Mouse (Mus musculus): Measurements from ENCODE around the gene Rcbtb2. TPM values are rescaled to one million over a fixed set of nuclear protein-coding genes. Genes with fewer than 3 reads are reported as not detected.
"Not testable (repeated sequence)": the region's sequence is repeated elsewhere in the genome, so short reads cannot be mapped to it uniquely, and the experiment has no call there.

Gene Rcbtb2
- total RNA-seq (2021), result 10 to 100 TPM; 17.7 to 23.4 TPM
- long read RNA-seq, experiment 1, partial matches to known transcripts, result 3 of 19 reads
- long read RNA-seq, experiment 1, other reads (novel, unspliced or antisense), result 11 of 19 reads
- long read RNA-seq, experiment 2, transcript Rcbtb2-209 (15 exons, 3,531 nt), result major isoform, 7 of 28 reads
- long read RNA-seq, experiment 2, partial matches to known transcripts, result 0 of 28 reads
- long read RNA-seq, experiment 2, other reads (novel, unspliced or antisense), result 20 of 28 reads

DNA sequence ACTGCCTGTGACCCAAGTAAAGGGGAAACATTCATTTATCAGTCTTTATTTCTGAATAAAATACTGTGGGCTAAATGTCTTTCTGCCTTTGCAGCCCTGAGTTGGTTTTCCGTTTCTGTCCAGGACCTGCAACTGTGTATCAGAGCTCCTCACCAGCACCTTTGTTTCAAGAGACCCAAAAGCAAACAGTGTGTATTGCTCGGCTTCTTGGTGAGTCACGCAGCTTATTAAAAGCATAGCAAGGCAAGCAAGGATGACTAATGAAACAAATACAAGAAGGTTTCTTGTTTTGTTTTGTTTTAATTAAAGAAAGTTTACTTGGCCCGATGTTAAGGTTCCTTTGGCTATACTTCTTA lies at the start of gene Rcbtb2:
Gene Rcbtb2, plus strand, starts transcription at position 115 of the 356 bp plus-strand sequence.
- no peak for DNase-seq
- intact Hi-C loops (cut with DNase I; ENCODE audit: low total_unique reads), result no loop called here

DNA sequence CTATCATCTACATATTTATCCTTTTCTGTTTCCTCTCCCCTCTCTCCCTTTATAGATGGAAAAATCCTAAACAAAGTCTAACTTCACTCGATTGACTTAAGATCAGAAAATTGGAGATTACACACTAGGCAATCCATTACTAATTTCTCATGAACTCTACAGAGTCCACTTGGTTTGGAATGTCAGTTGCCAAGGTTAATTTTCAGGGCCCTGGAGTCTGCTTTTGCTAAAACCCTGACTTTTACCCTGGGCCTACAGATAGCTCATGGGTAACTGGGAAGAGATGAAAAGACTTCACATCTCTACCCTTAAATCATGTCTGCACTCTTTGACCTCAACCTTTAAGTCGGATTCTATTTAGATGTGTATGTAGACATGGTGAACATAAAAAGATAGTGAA lies 39.3 kb upstream of the Rcbtb2 start:
- no peak for DNase-seq
- intact Hi-C loops (cut with DNase I; ENCODE audit: low total_unique reads), result no loop called here

DNA sequence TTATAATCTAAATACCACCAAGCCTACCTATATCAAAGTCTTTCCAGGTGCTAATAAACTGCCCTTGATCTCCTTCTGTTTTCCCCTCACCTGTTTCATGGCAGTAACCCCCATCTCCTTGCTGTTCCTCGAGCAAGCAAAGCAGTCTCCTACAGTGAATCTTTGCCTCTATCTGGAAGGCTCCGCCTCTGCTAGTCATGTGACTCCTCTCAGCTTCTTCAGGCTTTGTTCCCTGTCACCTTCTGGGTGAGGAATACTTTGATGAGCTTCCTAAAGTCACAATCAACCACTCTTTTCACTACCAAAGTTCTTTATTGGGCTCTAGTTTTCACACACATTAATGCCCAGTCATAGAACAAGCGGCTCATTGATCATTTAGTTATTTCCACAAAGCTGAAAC lies 36.4 kb upstream of the Rcbtb2 start:
- intact Hi-C loops (cut with DNase I; ENCODE audit: low total_unique reads), result no loop called here
- DNase-seq, result no peak

DNA sequence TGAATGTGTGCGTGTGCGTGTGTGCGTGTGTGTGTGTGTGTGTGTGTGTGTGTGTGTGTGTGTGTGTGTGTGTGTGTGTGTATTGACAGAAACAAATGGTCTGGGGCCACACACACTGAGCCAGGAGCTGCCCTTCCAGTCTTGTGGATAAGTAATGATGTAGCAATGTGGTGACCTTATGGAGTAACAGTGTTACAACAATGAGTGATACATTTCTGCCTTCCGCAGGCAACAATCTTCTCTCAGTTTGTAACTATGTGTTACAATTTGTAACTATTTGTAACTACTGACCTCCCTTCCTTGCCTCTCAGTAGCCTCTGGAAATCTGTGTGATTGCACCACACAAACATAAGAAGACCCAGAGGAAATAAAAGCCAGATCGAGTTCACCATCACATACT lies 35.6 kb upstream of the Rcbtb2 start:
- intact Hi-C loops (cut with DNase I; ENCODE audit: low total_unique reads), result no loop called here
- no peak for DNase-seq

DNA sequence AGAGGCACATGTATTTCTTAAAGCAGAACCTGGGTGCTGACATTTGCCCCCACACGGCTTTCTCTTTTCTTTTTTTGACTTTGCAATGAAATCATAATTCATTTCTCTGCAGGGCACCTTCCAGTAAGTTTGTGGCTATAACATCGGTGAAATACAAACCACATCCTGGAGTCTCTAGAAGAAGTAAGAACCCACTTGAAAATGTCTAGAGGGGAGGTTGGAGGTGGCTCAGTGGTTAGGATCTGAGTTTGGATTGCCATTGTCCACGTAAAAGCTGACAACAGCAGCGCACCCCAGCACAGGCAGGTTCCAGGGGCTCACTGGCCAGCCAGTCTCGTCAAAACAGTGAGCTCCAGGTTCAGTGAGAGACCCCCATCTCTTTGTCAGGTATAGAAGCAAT lies 35.1 kb upstream of the Rcbtb2 start:
- no peak for DNase-seq
- intact Hi-C loops (cut with DNase I; ENCODE audit: low total_unique reads), result no loop called here

DNA sequence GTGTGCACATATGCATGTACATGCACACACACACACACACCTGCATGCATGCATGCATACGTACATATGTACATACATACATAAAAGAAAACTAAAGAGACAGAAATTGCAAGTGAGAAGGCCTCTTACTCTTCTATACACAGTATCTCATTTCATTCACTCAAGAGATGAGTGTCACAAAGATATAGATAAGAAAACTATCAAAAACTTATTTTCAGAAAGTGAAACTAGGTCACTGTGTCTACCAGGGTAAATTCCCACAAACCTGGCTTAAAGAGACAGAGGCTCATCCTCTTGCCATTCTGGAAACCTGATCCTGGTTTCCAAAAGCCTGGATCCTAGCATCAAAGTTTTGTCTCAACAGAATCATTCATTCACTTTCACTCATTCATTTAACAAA lies 34.6 kb upstream of the Rcbtb2 start:
- no peak for DNase-seq
- intact Hi-C loops (cut with DNase I; ENCODE audit: low total_unique reads), result no loop called here

DNA sequence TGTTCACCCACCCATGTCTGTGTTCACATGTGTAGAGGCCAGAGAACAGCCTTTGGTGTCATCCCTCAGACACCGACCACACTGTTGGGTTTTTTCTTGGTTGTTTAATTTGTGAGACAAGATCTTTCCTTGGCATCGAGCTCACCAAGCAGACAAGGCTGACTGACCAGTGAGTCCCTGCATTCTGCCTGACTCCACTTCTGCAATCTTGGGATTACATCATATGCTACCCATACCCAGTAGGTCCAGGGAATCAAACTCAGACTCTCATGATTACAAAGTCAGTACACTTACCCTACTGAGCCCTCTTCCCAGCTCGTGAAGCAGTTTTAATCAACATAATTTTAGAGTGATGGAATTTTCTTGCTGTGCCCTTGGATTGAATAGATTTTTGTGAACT lies 30.0 kb upstream of the Rcbtb2 start:
- intact Hi-C loops (cut with DNase I; ENCODE audit: low total_unique reads), result no loop called here
- no peak for DNase-seq

DNA sequence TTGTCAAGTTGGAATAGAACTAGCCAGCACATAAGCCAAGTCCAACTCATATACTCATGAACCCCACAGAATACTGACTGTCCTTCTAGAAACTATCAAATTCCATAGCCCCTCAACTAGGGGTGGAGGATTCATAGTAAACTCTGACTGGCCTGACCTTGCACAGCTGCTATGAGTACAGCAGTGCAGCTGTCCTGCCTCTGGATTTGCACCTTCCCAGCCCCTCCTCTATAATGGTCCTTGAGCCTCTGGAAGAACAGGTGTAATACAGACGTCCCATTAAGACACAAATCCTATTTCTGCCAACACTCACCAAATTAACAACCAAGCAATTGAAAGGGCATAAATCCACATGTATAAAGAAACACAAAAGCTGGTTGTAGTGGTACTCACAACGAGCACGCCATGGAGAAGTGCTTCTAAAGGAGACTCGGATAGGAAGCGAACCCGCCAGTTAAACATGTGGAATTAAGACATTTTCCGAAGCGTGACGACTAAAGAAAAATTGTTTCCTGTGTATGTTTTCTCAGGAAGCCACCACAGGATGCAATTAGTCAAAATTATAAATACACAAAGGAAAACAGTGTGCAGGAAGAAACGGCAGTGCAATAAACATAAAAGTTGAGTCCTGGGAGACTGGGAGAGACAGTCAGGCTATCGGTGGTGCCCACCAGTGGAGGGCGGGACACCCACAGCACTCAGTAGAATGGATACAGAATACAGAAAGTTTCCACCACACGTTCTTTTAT lies 27.9 kb upstream of the Rcbtb2 start:
- intact Hi-C loops (cut with DNase I; ENCODE audit: low total_unique reads), result no loop called here

DNA sequence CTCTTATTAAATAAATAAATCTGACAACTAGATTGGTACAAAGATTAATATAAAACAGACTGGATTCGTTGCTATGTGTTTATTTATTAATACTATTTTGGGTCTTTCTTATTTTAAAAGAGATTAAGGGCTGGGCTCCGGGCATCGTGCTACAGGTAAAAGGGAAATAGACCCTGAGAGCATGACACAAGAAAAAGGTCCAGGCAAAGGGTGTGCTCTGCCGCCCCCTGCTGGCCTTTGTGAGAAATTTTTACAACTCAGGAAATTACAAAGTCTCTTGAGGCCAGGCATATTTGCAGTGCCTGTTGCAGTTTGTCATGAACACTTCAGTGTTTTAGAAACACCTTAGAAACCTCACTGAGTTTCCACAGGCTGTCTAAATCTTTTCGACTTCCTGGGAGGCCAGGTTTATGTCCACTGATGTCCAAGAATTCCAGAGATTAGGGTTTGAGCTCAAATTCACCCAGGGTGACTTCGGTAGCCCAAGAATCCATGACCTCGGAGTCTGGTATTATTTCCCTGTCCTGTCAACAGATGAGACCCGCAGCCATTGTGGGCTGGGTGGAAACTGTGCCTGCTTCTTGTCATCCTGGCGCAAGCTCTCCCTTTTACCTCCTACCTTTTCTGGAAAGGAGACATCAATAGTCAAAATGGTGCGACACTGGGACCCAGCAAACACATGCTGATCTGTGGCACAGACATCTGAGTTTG lies 24.0 kb upstream of the Rcbtb2 start:
- no peak for DNase-seq

More for the DNA sequence above, 27.9 kb upstream of the Rcbtb2 start:
- DNase-seq, result no peak

DNA sequence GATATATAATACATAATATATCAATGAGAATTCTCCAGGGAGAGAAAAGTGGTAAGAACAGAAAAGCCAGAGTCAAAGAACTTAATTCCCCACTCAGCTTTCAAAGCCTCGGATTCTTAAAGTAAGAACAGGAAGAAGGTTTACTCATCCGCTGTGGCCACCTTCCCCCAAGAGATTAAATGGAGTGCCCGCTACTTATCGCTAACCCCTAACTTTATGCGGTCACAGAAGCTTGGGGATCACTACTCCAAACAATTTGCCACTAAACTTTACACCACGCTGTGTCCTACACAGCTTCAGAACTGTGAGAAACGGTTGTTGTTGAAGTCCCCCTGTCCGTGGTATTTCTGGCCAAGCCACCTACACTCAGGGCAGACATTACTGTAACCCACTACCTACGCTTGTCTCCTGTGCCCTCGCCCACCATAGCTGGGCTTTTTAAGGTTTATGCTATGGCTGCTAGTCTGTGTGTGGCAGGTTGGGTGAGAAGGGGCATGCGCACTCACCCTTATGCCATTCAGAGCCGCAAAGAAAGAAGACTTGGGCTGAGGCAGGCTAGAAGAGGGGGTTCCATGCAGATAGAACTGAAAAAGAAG lies 20.5 kb upstream of the Rcbtb2 start:
- intact Hi-C loops (cut with DNase I; ENCODE audit: low total_unique reads), result no loop called here
- no peak for DNase-seq

More for the DNA sequence above, 24.0 kb upstream of the Rcbtb2 start:
- intact Hi-C loops (cut with DNase I; ENCODE audit: low total_unique reads), result no loop called here

DNA sequence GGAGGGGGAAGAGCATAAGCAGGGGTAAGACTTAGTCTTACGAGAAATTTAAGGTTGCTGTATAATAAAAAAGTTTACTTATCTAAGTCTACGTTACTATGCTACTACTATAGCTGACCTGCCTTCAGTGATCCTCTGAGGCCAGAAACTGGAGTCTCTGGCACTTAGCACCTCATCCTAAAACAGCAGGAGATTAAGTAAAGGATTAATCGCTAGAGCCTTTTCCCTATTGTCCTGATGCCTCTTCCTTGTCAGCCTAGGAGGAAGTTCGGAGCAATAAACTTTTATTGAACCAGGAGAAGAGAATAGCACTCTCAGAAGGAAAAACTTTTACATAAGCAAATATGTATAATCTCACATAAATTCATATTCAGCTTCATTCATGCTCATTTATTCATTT lies 19.9 kb upstream of the Rcbtb2 start:
- intact Hi-C loops (cut with DNase I; ENCODE audit: low total_unique reads), result not testable (repeated sequence)

DNA sequence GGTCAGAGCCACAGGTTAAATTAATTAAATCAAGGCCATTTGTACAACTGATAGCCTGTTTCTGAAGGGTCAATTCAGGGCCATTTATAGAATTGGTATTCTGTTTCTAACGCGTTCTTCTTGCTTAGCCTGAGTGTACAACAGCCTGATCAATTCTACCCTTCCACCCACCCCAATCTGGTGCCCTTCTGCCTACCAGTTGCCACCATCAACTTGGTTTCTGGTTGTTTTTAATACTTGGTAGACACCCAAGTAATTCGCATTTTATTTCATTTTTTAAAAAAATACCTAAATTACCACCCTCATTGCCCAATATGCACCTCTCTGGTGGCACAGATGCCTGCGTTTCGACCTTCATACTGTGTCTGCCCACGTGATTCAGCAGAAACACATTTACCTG lies 17.9 kb upstream of the Rcbtb2 start:
- DNase-seq, result no peak
- intact Hi-C loops (cut with DNase I; ENCODE audit: low total_unique reads), result loop anchor here (5.0 kb wide), 1 partner anchor 197 kb away; no protein-coding TSS in a partner anchor

More for the DNA sequence above, 19.9 kb upstream of the Rcbtb2 start:
- DNase-seq, result not testable (repeated sequence)

DNA sequence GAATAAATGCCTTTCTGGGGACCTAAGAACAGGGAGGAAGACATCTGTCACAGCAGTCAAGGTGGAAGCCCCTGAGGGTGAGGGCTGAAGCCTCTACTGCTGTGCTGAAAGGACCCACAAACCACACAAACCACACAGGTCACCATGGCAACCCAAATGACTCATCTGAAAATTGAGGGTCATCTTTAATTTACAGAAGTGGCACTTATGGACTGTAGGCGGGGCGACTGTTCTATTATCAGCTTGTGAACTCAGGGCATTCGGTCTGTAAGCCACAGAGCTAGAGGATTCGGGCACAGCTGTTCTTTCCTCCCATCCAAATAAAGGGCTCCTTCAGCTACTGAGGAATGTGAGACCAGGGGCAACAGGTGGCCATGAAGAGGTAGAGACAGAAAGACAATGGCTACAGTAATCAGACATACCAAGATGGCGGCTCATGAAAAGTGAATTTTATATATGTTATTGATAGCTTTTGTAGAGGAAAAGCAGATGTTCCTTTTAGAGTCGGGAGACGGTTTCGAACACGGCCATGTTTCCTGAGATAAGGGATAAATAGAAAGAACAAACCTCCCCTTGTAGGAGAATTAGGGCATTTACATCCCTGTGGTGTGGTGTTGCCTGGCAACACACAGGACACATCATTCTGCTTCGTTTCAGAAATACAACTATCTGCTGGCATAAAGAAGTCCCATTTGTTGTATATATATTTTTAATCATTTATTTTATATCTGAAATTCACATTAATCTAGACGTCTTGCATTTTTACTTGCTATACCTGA lies 17.2 kb upstream of the Rcbtb2 start:
- intact Hi-C loops (cut with DNase I; ENCODE audit: low total_unique reads), result loop anchor here (5.0 kb wide), 1 partner anchor 197 kb away; no protein-coding TSS in a partner anchor
- DNase-seq, result no peak

DNA sequence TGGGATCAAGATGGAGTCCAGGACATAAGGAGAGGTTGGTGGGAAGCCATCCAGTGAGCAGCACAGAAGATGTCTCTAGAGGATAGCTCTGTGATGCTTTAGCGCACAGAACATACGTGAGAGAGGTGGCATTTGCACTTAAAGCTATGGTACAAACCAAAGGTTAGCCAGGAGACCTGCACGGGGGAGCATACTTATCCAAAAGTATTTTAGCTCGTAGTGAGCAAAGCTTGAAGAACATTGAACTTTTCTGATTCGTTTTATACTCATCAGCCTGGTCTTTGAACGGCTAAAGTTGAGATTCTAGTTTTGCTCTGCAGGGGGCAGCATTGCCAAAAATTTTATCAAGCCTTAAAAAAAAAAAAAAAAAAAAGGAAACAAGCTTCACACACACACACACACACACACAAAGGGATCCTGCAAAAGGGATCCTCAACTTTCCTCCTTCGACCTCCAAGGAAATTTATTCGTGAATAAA lies 16.6 kb upstream of the Rcbtb2 start:
- intact Hi-C loops (cut with DNase I; ENCODE audit: low total_unique reads), result loop anchor here (5.0 kb wide), 1 partner anchor 196 kb away; no protein-coding TSS in a partner anchor
- DNase-seq, result no peak

DNA sequence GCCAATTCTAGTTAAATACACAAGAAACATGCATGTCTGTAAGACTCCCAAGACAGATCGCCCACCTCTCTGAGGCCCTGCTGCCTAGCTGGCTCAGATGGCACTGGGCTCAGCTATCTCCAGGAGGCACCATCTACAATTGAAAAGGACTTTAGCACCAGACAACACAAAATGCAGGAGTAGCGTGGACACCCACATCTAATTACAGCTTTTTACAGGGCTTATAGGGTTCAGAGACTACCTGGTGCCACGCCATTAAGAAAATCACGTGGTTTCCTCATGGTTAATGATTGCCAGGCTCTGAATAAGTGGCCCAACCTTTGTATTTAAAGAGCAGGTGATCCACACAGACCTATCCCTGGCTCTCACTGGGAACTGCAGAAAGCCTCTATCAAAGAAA lies 15.9 kb upstream of the Rcbtb2 start:
- no peak for DNase-seq
- intact Hi-C loops (cut with DNase I; ENCODE audit: low total_unique reads), result loop anchor here (5.0 kb wide), 1 partner anchor 195 kb away; no protein-coding TSS in a partner anchor

DNA sequence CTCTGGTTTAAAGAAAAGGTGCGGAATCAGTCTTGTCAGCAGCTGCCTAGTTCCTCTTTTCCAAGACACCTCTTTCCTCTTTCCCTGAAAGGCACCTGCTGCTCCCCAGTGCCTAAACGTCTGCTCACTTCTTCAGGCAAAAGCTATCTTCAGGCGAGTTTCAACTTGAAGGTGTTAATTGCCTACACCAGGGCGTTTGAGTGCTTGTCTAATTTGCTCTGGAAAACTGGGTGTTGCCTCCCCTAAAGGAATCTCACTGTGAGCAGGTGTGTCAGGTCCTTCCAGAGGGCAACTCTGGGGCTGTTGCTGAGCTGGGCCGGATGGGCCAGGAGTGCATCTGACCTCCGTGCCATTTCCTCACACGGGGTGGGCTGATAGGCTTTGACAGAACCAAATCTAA lies 15.5 kb upstream of the Rcbtb2 start:
- intact Hi-C loops (cut with DNase I; ENCODE audit: low total_unique reads), result loop anchor here (5.0 kb wide), 1 partner anchor 195 kb away; no protein-coding TSS in a partner anchor
- no peak for DNase-seq

DNA sequence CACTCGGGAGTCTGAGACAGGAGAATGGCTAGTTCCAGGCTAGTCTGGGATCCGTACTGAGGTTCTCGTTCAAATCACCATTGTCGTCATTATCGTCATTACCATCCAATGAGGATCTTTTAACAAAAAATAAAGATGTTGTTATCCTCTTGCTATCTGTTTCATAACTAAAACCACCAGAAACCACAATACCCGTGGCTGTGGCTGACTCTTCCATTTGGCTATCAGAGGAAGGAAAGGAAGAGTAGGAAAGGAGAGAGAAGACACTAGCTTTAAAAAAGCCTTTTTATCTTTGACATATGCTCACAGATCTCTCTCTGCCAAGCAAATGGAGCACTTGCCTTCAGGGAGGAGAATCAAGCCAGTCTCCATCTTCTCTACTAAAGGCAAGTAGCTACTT lies 14.9 kb upstream of the Rcbtb2 start:
- intact Hi-C loops (cut with DNase I; ENCODE audit: low total_unique reads), result loop anchor here (5.0 kb wide), 1 partner anchor 194 kb away; no protein-coding TSS in a partner anchor
- DNase-seq, result no peak

DNA sequence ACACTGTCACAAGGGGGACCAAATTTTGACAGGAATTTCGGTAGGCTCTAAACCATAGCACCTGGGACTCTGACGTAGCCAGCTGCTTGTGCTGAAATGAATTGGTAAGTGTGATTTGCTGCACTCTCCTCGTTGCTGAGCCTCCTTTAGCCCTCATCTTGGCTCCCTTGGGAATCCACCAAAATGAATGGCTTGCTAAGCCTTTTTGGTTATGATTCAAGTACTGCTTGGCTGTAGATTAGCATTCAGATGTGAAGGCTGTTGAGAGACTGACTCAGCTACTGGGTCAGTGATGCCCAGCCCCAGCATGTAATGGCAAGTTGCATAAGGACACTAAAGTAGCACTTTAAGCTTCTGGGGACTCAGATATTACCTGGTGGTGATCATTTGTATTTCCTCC lies 12.2 kb upstream of the Rcbtb2 start:
- DNase-seq, result no peak
- intact Hi-C loops (cut with DNase I; ENCODE audit: low total_unique reads), result loop anchor here (5.0 kb wide), 1 partner anchor 37 kb away; no protein-coding TSS in a partner anchor

DNA sequence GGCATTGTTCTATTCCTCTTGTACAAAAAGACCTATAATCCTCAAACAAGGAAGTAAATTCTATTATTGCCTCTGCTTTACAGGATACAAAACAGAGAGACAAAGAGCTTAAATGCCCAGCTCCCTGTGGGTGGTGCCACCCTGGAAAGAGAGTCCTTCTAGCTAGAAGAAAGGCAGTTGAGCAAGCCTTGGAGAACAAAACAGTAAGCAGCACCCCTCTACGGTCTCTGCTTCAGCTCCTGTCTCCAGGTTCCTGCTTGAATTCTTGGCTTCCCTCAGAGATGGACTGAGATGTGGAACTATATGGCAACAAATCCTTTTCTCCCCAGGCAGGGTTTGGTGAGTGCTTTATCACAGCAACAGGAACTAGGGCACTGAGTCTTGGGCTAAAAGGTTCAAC lies 11.7 kb upstream of the Rcbtb2 start:
- DNase-seq, result no peak
- intact Hi-C loops (cut with DNase I; ENCODE audit: low total_unique reads), result loop anchor here (5.0 kb wide), 1 partner anchor 36 kb away; no protein-coding TSS in a partner anchor
